In the genomic region with DNA sequence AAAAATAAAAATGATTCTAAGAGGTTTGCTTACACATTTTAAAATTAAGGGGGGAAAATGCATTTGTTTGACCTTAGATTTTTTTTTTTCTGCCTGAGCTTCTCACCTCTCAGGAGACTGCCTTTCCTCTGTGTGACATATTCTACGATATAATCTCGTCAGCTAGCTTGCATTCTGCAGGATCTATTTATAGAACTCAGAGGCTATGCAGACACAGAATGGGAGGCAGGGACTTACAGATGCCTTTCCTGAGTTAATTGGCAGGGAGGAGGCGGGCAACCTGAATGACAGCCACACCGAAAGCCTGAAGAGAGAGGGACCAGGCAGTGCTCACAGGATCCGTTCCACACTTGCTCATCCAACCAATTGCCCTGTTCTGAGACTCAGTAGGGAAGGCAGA, we compare ENCODE assay signal across 12 mouse cellular contexts. TPM values are rescaled to one million over a fixed set of nuclear protein-coding genes. Genes with fewer than 3 reads are reported as not detected.
DNase-seq lines count a peak whose midpoint lies in the region; ATAC-seq and TF ChIP-seq lines count a peak whose summit lies in the region.
"Had no signal": no experiment of that assay in that cellular context is flagged by ENCODE, and none has a peak within 500 bp of the region (broad histone marks: within the 10 kb centered on the region; RNA-seq: fewer than 3 reads in every experiment).

No protein-coding gene starts in this region.

- TF ChIP-seq CTCF in heart, postnatal 0 days (IDR thresholded peaks at IDR 0.05; ENCODE audit: low read depth), result no peak

- DNase-seq in embryonic facial prominence, embryonic 11.5 days (ENCODE audit: low spot score), result peak; percentile 13
- no peak for DNase-seq in embryonic facial prominence, embryonic 10.5 days (ENCODE audit: low spot score)
- no peak for DNase-seq in neural tube, embryonic 10.5 days (ENCODE audit: extremely low spot score, low spot score)
- DNase-seq in heart, postnatal 0 days (ENCODE audit: low spot score), result peak; percentile 91
- DNase-seq in telencephalon, adult 2 months (ENCODE audit: low read depth, low spot score), result peak; percentile 58
- DNase-seq in thymus, postnatal 10 days (ENCODE audit: low spot score in 2 of 2), result no peak
- DNase-seq: lung, postnatal 4 days; thymus, adult 2 months had no signal

- H3K27me3 ChIP-seq in embryonic facial prominence, embryonic 11.5 days (ENCODE audit: control insufficient read depth, insufficient read depth, low read length), result no peaks in the 10 kb centered on the region
- no peaks in the 10 kb centered on the region for H3K27me3 ChIP-seq in embryonic facial prominence, embryonic 10.5 days (replicated peaks; ENCODE audit: low read depth, poor library complexity, severe bottlenecking)
- no peaks in the 10 kb centered on the region for H3K27me3 ChIP-seq in neural tube, embryonic 13.5 days
- H3K27me3 ChIP-seq in heart, postnatal 0 days (ENCODE audit: control insufficient read depth, insufficient read depth, low read length), result no peaks in the 10 kb centered on the region
- H3K27me3 ChIP-seq in intestine, embryonic 15.5 days (replicated peaks), result no peaks in the 10 kb centered on the region

- H3K4me3 ChIP-seq in embryonic facial prominence, embryonic 11.5 days (ENCODE audit: low read depth, low read length), result no peak overlapping the region
- no peak overlapping the region for H3K4me3 ChIP-seq in embryonic facial prominence, embryonic 10.5 days
- no peak overlapping the region for H3K4me3 ChIP-seq in neural tube, embryonic 13.5 days
- H3K4me3 ChIP-seq in heart, postnatal 0 days (ENCODE audit: low read depth, low read length), result no peak overlapping the region
- H3K4me3 ChIP-seq in intestine, embryonic 15.5 days (replicated peaks), result no peak overlapping the region

- H3K4me1 ChIP-seq in embryonic facial prominence, embryonic 11.5 days (ENCODE audit: control insufficient read depth, insufficient read depth, low read length), result no peaks in the 10 kb centered on the region
- H3K4me1 ChIP-seq in embryonic facial prominence, embryonic 10.5 days, result peaks cover 6% of the 10 kb centered on the region
- H3K4me1 ChIP-seq in neural tube, embryonic 13.5 days (replicated peaks), result peaks cover 16% of the 10 kb centered on the region
- H3K4me1 ChIP-seq in heart, postnatal 0 days (ENCODE audit: control insufficient read depth, insufficient read depth), result peaks cover 5% of the 10 kb centered on the region; the same call in 1 of the 2 replicates
- no peaks in the 10 kb centered on the region; the same call in 1 of the 2 replicates for H3K4me1 ChIP-seq in intestine, embryonic 15.5 days (replicated peaks)

- no peak for ATAC-seq in embryonic facial prominence, embryonic 11.5 days (replicated peaks; ENCODE audit: insufficient number of reproducible peaks, low FRiP score, low TSS enrichment, low read depth)
- ATAC-seq in neural tube, embryonic 13.5 days (ENCODE audit: low read depth), result 0 out of 2 replicates have a peak, but pooled peaks have one; percentile 53
- ATAC-seq in heart, postnatal 0 days (ENCODE audit: insufficient read depth, low read depth), result peak; percentile 95
- no peak for ATAC-seq in intestine, embryonic 15.5 days
- ATAC-seq: inflammation-experienced regulatory T-cells, adult 6 months had no signal

- H3K9me3 ChIP-seq in embryonic facial prominence, embryonic 11.5 days (replicated peaks; ENCODE audit: control insufficient read depth, low read length), result no peaks in the 10 kb centered on the region
- H3K9me3 ChIP-seq in embryonic facial prominence, embryonic 10.5 days, result no peaks in the 10 kb centered on the region
- H3K9me3 ChIP-seq in neural tube, embryonic 13.5 days, result no peaks in the 10 kb centered on the region
- no peaks in the 10 kb centered on the region for H3K9me3 ChIP-seq in heart, postnatal 0 days (replicated peaks; ENCODE audit: control insufficient read depth, low read length)
- no peaks in the 10 kb centered on the region for H3K9me3 ChIP-seq in intestine, embryonic 15.5 days

- H3K36me3 ChIP-seq in embryonic facial prominence, embryonic 11.5 days (replicated peaks; ENCODE audit: control insufficient read depth, insufficient read depth, low read depth, low read length), result no peaks in the 10 kb centered on the region
- no peaks in the 10 kb centered on the region for H3K36me3 ChIP-seq in embryonic facial prominence, embryonic 10.5 days (replicated peaks)
- no peaks in the 10 kb centered on the region for H3K36me3 ChIP-seq in neural tube, embryonic 13.5 days
- no peaks in the 10 kb centered on the region for H3K36me3 ChIP-seq in heart, postnatal 0 days (replicated peaks; ENCODE audit: control insufficient read depth, insufficient read depth, low read length)
- no peaks in the 10 kb centered on the region for H3K36me3 ChIP-seq in intestine, embryonic 15.5 days

- H3K4me2 ChIP-seq in embryonic facial prominence, embryonic 11.5 days (ENCODE audit: low read depth, low read length), result no peak overlapping the region
- H3K4me2 ChIP-seq in neural tube, embryonic 13.5 days, result no peak overlapping the region
- H3K4me2 ChIP-seq in heart, postnatal 0 days (ENCODE audit: low read depth, low read length), result no peak overlapping the region
- H3K4me2 ChIP-seq in intestine, embryonic 15.5 days (replicated peaks), result no peak overlapping the region

- no peak overlapping the region for H3K27ac ChIP-seq in embryonic facial prominence, embryonic 11.5 days (replicated peaks; ENCODE audit: low read depth, low read length)
- H3K27ac ChIP-seq in embryonic facial prominence, embryonic 10.5 days (replicated peaks), result no peak overlapping the region
- H3K27ac ChIP-seq in neural tube, embryonic 13.5 days (replicated peaks), result peak overlapping the region; percentile 63
- H3K27ac ChIP-seq in heart, postnatal 0 days (ENCODE audit: low read depth), result peak overlapping the region; percentile 39; the same call in 1 of the 2 replicates
- no peak overlapping the region for H3K27ac ChIP-seq in intestine, embryonic 15.5 days

- no peak for TF ChIP-seq EP300 in heart, postnatal 0 days (IDR thresholded peaks at IDR 0.05; ENCODE audit: low read depth)

- no peak overlapping the region for H3K9ac ChIP-seq in embryonic facial prominence, embryonic 11.5 days (replicated peaks; ENCODE audit: low read length)
- 0 out of 2 replicates have a peak overlapping the region, but pooled peaks have one; percentile 0 for H3K9ac ChIP-seq in neural tube, embryonic 13.5 days
- H3K9ac ChIP-seq in heart, postnatal 0 days (replicated peaks; ENCODE audit: low read depth, low read length), result no peak overlapping the region
- H3K9ac ChIP-seq in intestine, embryonic 15.5 days, result no peak overlapping the region

- WGBS in embryonic facial prominence, embryonic 11.5 days, result 34% methylated on average over 5 of the region's 5 CpGs
- 42% methylated on average over 5 of the region's 5 CpGs for WGBS in embryonic facial prominence, embryonic 10.5 days
- WGBS in neural tube, embryonic 13.5 days, result 26% methylated on average over 5 of the region's 5 CpGs
- 10% methylated on average over 5 of the region's 5 CpGs for WGBS in heart, postnatal 0 days
- WGBS in intestine, embryonic 15.5 days, result 40% methylated on average over 5 of the region's 5 CpGs

RNA-seq across cellular contexts. Expression of a gene that starts 34.1 kb away (rescaled TPM):
- polyA plus RNA-seq in embryonic facial prominence, embryonic 11.5 days (2014; fragmentation: Nextera tagmentation; extraction: Ambion mirVana), result 11.9 and 15.8 TPM in 2 replicates
- 6.6 and 7.2 TPM in 2 replicates for polyA plus RNA-seq in embryonic facial prominence, embryonic 10.5 days (2016; fragmentation: Nextera tagmentation; extraction: Ambion mirVana)
- polyA plus RNA-seq in neural tube, embryonic 13.5 days (2015; fragmentation: Nextera tagmentation; extraction: Ambion mirVana), result 82.3 and 87.9 TPM in 2 replicates
- total RNA-seq in heart, postnatal 0 days (2014; rRNA removed; ENCODE audit: low replicate concordance), result 3.9 and 11.6 TPM in 2 replicates
- polyA plus RNA-seq in heart, postnatal 0 days (2015; fragmentation: Nextera tagmentation; extraction: Ambion mirVana), result 6.5 and 7.0 TPM in 2 replicates
- 6.5 and 7.0 TPM in 2 replicates for polyA plus RNA-seq in intestine, embryonic 15.5 days (2015; fragmentation: Nextera tagmentation; extraction: Ambion mirVana)
- total RNA-seq: liver, adult 2 months had no signal
- polyA plus RNA-seq: inflammation-experienced regulatory T-cells, adult 6 months; liver, adult 2 months had no signal

Comparison
In these comparisons a context has a peak if more than half of its experiments do, and no peak if none do; other contexts are left out.
1. DNase-seq: peak in embryonic facial prominence, embryonic 11.5 days (single experiment), heart, postnatal 0 days (single experiment) and telencephalon, adult 2 months (single experiment); none in embryonic facial prominence, embryonic 10.5 days (single experiment), neural tube, embryonic 10.5 days (single experiment) and thymus, postnatal 10 days (0 of 2).
2. ATAC-seq: peak in neural tube, embryonic 13.5 days (single experiment) and heart, postnatal 0 days (single experiment); none in embryonic facial prominence, embryonic 11.5 days (single experiment) and intestine, embryonic 15.5 days (single experiment).
3. H3K27ac ChIP-seq: peak in neural tube, embryonic 13.5 days (single experiment) and heart, postnatal 0 days (single experiment); none in embryonic facial prominence, embryonic 11.5 days (single experiment), embryonic facial prominence, embryonic 10.5 days (single experiment) and intestine, embryonic 15.5 days (single experiment).